Mouse (Mus musculus): ENCODE measurements at regions not wholly inside any gene's neighbourhood (a gene's known extent, or its start where the extent isn't known, plus 50 kb on each side); places are given as distances from the start of the nearest gene placed in this dataset.

- no peak for DNase-seq (ENCODE audit: low spot score in 2 of 2)
Measured at GRCm38 (mm10) chr5:91828481-91828880, 134.4 kb downstream of the Rchy1 start.

- no peak for DNase-seq (ENCODE audit: low spot score in 2 of 2)
Measured at GRCm38 (mm10) chr5:91826636-91827035, 136.2 kb downstream of the Rchy1 start.

DNA sequence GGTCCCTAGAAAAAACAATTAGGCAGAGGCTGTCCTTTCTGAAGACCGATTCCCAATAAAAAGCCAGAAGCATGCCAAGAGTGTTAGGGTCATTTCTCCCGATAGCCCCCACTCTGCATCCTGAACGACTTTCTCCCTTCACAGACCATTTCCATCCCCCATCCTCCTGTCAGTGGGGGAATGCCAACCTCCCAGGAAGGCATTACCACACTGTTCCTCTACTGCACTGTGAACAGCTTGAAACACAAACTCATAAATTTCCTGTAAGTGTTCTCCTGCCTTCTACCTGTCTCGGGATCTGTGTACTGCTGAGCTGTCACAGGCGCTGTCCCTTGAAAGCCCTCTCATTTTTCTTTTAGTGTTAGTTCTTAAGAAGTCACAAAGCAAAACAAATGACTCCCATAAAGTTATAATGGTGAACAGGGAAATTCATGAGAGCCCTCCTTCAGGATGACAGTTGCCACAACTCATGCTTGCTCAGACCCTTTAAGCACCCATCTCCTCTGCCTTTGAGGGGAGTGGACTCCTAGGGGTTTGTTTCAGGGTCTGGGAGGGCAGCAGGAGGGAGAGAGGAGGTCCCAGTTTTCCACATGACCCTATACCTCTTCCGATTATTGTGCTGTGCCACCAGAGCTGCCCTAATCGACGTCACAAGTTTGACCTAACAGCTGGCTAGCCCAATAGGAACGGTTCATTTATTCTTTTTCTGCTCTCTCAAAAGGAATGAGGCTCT is 139.9 kb downstream of the Rchy1 start:
- no peak for DNase-seq (ENCODE audit: low spot score in 2 of 2)

DNA sequence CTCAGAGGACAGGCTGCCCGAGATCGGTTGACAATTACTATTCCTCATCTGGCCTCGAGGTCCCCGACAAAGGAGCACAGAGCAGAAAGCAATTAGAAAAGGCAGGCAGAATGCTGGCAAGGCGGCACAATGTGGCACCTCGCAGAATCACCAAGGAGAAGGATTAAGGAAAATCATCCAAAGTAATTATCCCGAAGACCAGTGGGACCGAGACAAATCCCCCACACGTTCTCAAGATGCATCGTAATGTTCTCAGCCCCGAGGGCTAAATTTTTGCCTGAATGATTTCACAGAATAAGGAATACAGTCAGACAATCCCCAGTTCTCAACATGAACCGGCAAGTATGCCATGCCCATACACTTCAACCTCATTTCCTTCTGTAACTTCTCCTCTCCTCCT is 144.1 kb downstream of the Rchy1 start:
- no peak for DNase-seq (ENCODE audit: low spot score in 2 of 2)

GRCm38 (mm10) chr5:91818195-91818594 is 144.7 kb downstream of the Rchy1 start:
- DNase-seq (ENCODE audit: low spot score in 2 of 2) = no peak

DNA sequence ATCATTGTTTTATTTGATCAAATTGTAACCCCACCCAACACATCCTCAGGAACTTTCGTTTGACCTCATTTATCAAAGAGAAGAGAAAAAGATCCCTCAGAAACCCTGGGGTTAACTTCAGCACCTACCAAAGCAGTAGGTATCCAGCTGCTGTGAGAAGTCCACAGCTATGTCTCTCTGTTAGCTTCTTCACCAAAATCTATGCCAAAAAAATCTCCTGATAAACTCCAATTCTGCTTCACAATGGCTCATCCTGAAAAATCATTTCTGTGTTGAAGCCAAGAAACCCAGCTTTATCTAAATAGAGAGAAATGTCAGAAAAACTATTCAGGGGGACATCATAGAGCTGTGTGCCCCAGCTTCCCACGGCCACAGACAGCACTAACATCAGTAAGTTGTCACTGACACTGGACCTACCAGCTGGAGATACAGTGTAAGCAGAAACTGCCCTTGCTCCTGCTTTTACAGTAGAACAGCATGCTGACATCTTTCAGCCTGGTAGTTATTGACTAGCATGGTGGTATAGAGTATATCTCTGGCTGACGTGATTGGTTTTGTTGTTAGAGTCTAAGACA is 146.4 kb downstream of the Rchy1 start:
- no peak for DNase-seq (ENCODE audit: low spot score in 2 of 2)

GRCm38 (mm10) chr5:91814956-91815355 is 147.9 kb downstream of the Rchy1 start:
- DNase-seq (ENCODE audit: low spot score in 2 of 2) = no peak

- no peak for DNase-seq (ENCODE audit: low spot score in 2 of 2)
Measured at GRCm38 (mm10) chr5:91814417-91814762, 148.5 kb downstream of the Rchy1 start.

GRCm38 (mm10) chr5:91813547-91814416 is 149.1 kb downstream of the Rchy1 start:
- no peak for DNase-seq (ENCODE audit: low spot score in 2 of 2)

GRCm38 (mm10) chr5:91807070-91808065 is 155.5 kb downstream of the Rchy1 start:
- DNase-seq (ENCODE audit: low spot score in 2 of 2) = no peak

- no peak for DNase-seq (ENCODE audit: low spot score in 2 of 2)
Measured at GRCm38 (mm10) chr5:91801297-91801980, 161.4 kb downstream of the Rchy1 start.

DNA sequence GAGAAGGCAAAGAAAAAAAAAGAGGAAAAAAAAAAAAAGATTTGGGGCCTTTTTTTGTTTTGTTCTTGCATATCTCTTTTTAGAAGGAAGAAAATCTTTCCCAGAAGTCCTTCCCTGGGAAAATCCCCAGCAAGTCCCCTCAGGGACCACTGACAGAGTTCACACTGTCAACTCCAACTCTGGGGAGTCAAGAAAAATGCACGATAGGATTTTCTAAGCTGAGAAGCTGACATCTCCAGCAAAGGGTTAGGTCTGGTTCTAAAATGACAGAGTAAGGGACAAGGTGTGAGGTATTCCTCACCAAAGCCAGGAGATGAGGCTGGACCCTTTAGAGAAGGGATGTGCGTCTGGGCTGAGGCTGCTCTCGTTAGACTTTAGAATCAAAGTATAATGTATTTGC is 165.5 kb downstream of the Rchy1 start:
- no peak for DNase-seq (ENCODE audit: low spot score in 2 of 2)

DNA sequence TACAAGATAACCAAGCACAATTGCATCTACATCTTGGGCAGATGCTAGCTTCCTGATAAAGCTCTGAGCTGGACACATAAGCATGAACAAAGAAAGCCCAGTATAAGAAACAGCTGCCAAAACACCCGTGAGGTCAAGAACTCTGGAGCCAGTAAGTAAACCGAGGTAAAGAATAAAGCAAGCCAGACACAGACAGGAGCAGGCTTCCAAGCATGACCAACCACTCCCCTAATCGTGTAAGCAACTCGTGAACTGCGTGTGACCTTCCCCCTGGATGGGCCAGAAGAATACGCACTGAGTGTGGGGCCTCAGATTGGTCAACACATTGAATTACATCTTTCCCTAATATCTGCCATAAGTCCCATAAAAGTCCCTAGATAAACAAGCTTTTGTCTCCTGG is 170.1 kb downstream of the Rchy1 start:
- DNase-seq (ENCODE audit: low spot score in 2 of 2) = no peak

GRCm38 (mm10) chr5:91790412-91790811 is 172.5 kb downstream of the Rchy1 start:
- DNase-seq (ENCODE audit: low spot score in 2 of 2) = no peak

- DNase-seq (ENCODE audit: low spot score in 2 of 2) = no peak
Measured at GRCm38 (mm10) chr5:91783966-91784365, 178.9 kb downstream of the Rchy1 start.

GRCm38 (mm10) chr5:91776971-91777370 is 185.9 kb downstream of the Rchy1 start:
- DNase-seq (ENCODE audit: low spot score in 2 of 2) = no peak

- DNase-seq (ENCODE audit: low spot score in 2 of 2) = no peak
Measured at GRCm38 (mm10) chr5:91774065-91774464, 188.8 kb downstream of the Rchy1 start.

- no peak for DNase-seq (ENCODE audit: low spot score in 2 of 2)
Measured at GRCm38 (mm10) chr5:91767886-91768285, 195.0 kb downstream of the Rchy1 start.

- no peak for DNase-seq (ENCODE audit: low spot score in 2 of 2)
Measured at GRCm38 (mm10) chr5:91767060-91767459, 195.8 kb downstream of the Rchy1 start.

GRCm38 (mm10) chr5:91764621-91765020 is 198.2 kb downstream of the Rchy1 start:
- no peak for DNase-seq (ENCODE audit: low spot score in 2 of 2)

- no peak for DNase-seq (ENCODE audit: low spot score in 2 of 2)
Measured at GRCm38 (mm10) chr5:91762589-91762988, 200.3 kb downstream of the Rchy1 start.

Data from frontal cortex, postnatal 25 days (tissue).